Mouse (Mus musculus) lung, embryonic 14.5 days (tissue): Measurements from ENCODE around the gene Sirt7. TPM values are rescaled to one million over a fixed set of nuclear protein-coding genes. Genes with fewer than 3 reads are reported as not detected.

Source experiments
- ATAC-seq: fragments of 200-750 bp; cut with Nextera tagmentation; 2 replicates; pipeline ENCODE4 v1.8.0; 2017; ENCODE audit warnings: mild to moderate bottlenecking, moderate TSS enrichment, moderate library complexity; ENCODE audit not compliant: insufficient read depth
- DNase-seq: peaks from one replicate; pipeline ENCODE4 v3.0.0-alpha.2; 2015
- H3K27ac ChIP-seq: fragments of 300-500 bp; sonication (generic); 2 replicates; pipeline ENCODE4 v1.5.1; 2014; ENCODE audit warnings: low read depth, mild to moderate bottlenecking, moderate library complexity
- H3K27me3 ChIP-seq: fragments of 300-500 bp; sonication (generic); 2 replicates; pipeline ENCODE4 v1.6.1; 2014; ENCODE audit warnings: low read length, control low read depth; ENCODE audit not compliant: insufficient read depth
- H3K36me3 ChIP-seq: fragments of 300-500 bp; sonication (generic); 2 replicates; pipeline ENCODE4 v1.6.1; 2014; ENCODE audit warnings: control low read depth; ENCODE audit not compliant: insufficient read depth
- H3K4me1 ChIP-seq: fragments of 300-500 bp; sonication (generic); 2 replicates; pipeline ENCODE4 v1.6.1; 2014; ENCODE audit warnings: antibody characterized with exemption, control low read depth; ENCODE audit not compliant: insufficient read depth
- H3K4me2 ChIP-seq: fragments of 300-500 bp; sonication (generic); 2 replicates; pipeline ENCODE4 v1.6.1; 2014; ENCODE audit warnings: mild to moderate bottlenecking
- H3K4me3 ChIP-seq: fragments of 300-500 bp; sonication (generic); 2 replicates; pipeline ENCODE4 v1.5.1; 2014; ENCODE audit warnings: low read depth, low read length
- H3K9ac ChIP-seq: fragments of 300-500 bp; sonication (generic); 2 replicates; pipeline ENCODE4 v1.6.1; 2014
- H3K9me3 ChIP-seq: fragments of 300-500 bp; sonication (generic); 2 replicates; pipeline ENCODE4 v1.6.1; 2016; ENCODE audit warnings: low read depth, low read length, control low read depth
- CTCF ChIP-seq: IDR thresholded peaks from 2 replicates; pipeline ENCODE4 v1.5.1; 2016; ENCODE audit warnings: antibody characterized with exemption, low read depth
- WGBS: fragments of 180-500 bp; shearing (Covaris S2); extraction: QIAGEN DNeasy Blood & Tissue Kit; methylation state at CpG from one replicate; pipeline ENCODE4 v1.1.7; 2014; 5-methylcytosine and 5-hydroxymethylcytosine counted together
- polyA plus RNA-seq: library from polyadenylated mRNA; unstranded; fragments of >200 nt; fragmentation: Nextera tagmentation; extraction: Ambion mirVana; gene quantifications from 2 replicates; pipeline ENCODE4 v1.2.1, GENCODE M21; 2014

Sirt7 gene
- polyA plus RNA-seq, result 26.1 and 33.1 TPM in 2 replicates

DNA sequence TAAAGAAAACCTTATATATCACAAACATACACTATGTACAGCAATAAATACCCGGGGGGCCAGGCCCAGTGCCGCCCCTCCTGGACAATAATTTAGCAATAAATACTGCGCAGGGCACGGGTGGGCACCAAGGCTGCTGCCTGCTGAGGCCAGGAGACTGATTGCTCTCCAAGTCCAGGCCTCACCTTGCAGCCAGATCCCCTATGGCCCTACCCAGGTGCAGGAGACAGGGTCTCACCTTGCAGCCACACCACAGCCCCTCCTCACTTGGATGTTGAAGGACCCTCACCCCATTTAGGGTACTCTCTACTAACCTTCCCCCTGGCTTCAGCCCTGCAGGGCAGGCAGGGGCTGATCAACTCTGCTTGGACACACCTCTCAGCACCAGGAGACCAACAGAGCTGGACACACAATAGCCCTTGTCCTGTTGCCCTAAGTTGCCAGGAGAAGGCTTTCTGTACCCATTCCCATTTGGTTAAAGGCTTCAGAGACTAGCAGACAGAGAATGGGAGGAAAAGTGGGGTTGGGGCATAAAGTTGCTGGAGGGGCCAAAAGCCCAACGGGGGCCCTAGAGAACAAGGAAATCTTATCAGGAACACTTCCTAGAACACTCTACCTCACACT, at the start of gene Sirt7:
TSS of gene Sirt7 (minus strand) at position 89 of the 624 bp plus-strand sequence.
- 22% methylated on average over 5 of the region's 5 CpGs for WGBS
- Histone ChIP-seq H3K9me3 (no peaks in the 10 kb centered on the region), H3K4me3 (peak within 1 kb of the TSS; percentile 96), H3K4me2 (peak within 1 kb of the TSS; percentile 99), H3K36me3 (peaks cover 64% of the 10 kb centered on the region), H3K9ac (peak within 1 kb of the TSS; percentile 63), H3K4me1 (peaks cover 9% of the 10 kb centered on the region), H3K27ac (peak within 1 kb of the TSS; percentile 77), H3K27me3 (no peaks in the 10 kb centered on the region)
- ATAC-seq (peak; percentile 22; the same call in 1 of the 2 replicates), DNase-seq (no peak)
- TF ChIP-seq CTCF, result 0 out of 2 replicates have a peak, but pooled peaks have one; percentile 6

DNA sequence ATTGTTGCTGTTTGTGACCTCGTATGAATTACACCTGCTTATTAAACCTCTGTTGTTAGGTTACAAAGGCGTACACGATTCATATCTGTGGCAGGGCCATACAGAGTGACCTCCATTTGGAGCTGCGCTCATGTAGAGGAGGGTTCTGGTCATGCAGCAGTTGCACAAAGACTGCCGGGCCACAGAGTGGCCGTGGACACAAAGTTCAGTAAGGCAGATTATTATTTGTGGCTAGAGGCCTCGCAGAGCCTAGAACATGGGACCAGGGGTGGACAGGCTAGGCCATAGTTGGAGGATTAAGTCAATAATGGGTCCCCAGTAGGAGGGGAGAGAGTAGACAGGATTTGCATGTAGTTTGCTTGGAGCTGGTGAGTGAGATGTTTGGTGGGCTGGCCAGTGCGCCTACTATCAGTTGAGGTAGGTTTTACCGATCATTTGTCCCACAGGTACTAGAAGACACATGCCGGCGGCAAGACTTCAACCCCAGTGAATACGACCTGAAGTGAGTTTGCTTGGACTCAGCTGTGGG, 48.6 kb upstream of the Sirt7 start:
- Histone ChIP-seq H3K9me3 (no peaks in the 10 kb centered on the region), H3K36me3 (peaks cover 18% of the 10 kb centered on the region), H3K4me3 (peak overlapping the region; percentile 70), H3K4me1 (peaks cover 7% of the 10 kb centered on the region), H3K27me3 (no peaks in the 10 kb centered on the region), H3K4me2 (peak overlapping the region; percentile 98), H3K27ac (peak overlapping the region; percentile 88), H3K9ac (peak overlapping the region; percentile 72)
- ATAC-seq (peak; percentile 19), DNase-seq (no peak)
- no peak for TF ChIP-seq CTCF
- 37% methylated on average over 12 of the region's 12 CpGs for WGBS

DNA sequence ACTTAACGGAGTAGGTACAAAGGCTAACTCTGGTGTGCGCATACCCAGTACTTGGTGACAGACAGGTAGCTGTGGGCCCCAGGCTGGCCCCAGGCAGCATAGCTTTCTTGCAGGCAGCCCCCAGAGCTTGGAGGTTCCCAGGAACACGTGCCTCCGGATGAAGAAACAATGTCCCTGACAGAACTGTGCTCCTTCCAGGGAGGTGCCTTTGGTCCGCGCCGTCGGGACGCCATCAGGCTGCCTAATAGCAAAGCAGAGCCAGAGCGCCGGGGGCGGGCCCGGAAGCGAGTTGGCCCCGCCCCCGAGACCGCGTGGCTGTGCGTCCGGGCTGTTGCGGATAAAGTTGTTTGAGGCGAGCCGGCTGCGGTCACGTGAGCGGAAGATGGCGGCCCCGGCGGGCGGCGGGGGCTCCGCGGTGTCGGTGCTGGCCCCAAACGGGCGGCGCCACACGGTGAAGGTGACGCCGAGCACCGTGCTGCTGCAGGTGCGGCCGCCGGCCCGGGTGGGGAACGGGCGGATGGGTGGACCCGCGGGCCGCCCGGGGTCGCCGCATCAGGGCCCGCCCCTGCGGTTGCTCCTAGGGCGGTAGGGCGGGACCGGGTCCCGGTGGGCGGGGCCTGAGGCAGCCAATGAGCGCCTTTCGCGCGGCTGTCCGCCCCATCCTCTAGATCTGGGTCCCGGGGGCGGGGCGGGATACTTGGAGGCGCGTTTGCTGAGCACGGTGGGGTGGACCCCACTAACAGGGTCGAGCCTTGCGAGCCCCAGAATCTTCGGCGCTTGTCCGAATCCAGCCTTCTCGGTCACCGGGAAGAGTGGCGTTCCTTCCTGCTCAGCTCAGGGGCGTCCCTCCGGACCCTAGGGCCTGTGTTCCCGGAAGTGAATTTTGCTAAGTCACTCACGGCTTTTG, 47.9 kb upstream of the Sirt7 start, which contains the start of gene Aspscr1:
TSS of gene Aspscr1 (plus strand) at position 287 of the 907 bp plus-strand sequence.
- peak; percentile 96 for ATAC-seq
- H3K27ac ChIP-seq, result peak within 1 kb of the TSS; percentile 88
- WGBS, result under 1% methylated on average over 82 of the region's 83 CpGs

DNA sequence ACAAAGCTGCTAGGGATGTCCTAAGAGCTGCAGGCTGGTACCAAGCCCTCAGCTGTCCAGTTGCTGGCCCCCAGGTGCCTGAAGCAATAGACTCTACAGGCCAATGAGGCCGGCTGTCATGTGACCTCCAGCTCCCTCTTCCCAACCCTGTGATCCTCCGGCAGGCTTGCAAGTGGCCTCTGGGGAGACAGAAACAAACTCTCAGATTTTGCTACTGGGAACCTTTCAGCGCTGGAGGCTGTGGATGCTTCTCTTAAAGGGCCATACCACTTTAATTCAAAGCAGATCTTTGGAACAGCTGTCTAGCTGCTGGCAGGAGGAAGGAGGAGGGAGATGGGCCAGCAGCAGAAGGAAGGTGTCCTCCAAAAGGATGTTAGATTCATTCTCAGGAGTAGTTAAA, 41.6 kb upstream of the Sirt7 start:
- ATAC-seq, result no peak
- no peak for DNase-seq
- no peak for TF ChIP-seq CTCF
- Histone ChIP-seq H3K4me1 (no peaks in the 10 kb centered on the region), H3K9me3 (no peaks in the 10 kb centered on the region), H3K36me3 (no peaks in the 10 kb centered on the region), H3K4me3 (no peak overlapping the region), H3K4me2 (no peak overlapping the region), H3K27ac (no peak overlapping the region), H3K27me3 (peaks cover 13% of the 10 kb centered on the region), H3K9ac (no peak overlapping the region)
- WGBS, result 4% methylated on average over 3 of the region's 3 CpGs

More for the DNA sequence above, 47.9 kb upstream of the Sirt7 start, which contains the start of gene Aspscr1:
- peak within 1 kb of the TSS; percentile 72 for H3K9ac ChIP-seq
- peaks cover 7% of the 10 kb centered on the region for H3K4me1 ChIP-seq
- peaks cover 11% of the 10 kb centered on the region; the same call in 1 of the 2 replicates for H3K36me3 ChIP-seq
- 0 out of 2 replicates have a peak, but pooled peaks have one; percentile 3 for TF ChIP-seq CTCF
- H3K27me3 ChIP-seq, result no peaks in the 10 kb centered on the region
- H3K4me2 ChIP-seq, result peak within 1 kb of the TSS; percentile 98
- no peaks in the 10 kb centered on the region for H3K9me3 ChIP-seq
- DNase-seq, result peak; percentile 98
- peak within 1 kb of the TSS; percentile 70 for H3K4me3 ChIP-seq

DNA sequence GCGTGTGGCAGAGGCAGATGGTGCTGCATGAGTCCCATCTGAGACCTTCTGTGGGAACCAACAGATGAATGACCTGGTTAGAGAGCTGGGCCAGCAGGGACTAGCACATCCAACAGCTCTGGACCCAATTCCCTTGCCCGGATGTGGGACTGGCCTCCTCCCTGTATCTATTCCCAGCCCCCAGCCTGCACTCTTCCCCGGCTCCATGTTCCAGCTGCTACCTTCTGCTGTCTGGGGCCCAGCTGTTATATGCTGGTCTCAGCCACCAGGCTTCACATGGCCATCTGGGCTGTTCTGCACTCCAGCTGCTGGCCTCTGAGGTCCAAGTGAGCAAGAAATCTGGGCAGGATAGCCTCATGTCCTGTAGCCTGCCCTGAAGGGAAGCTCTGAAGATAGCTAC, 40.4 kb upstream of the Sirt7 start:
- WGBS, result 61% methylated on average over 3 of the region's 3 CpGs
- Histone ChIP-seq H3K4me1 (0 out of 2 replicates have a peak, but pooled peaks cover 2% of the 10 kb centered on the region), H3K9ac (no peak overlapping the region), H3K9me3 (no peaks in the 10 kb centered on the region), H3K4me3 (no peak overlapping the region), H3K27ac (no peak overlapping the region), H3K27me3 (peaks cover 25% of the 10 kb centered on the region), H3K36me3 (no peaks in the 10 kb centered on the region), H3K4me2 (no peak overlapping the region)
- no peak for TF ChIP-seq CTCF
- DNase-seq, result peak; percentile 73
- ATAC-seq, result peak; percentile 75

DNA sequence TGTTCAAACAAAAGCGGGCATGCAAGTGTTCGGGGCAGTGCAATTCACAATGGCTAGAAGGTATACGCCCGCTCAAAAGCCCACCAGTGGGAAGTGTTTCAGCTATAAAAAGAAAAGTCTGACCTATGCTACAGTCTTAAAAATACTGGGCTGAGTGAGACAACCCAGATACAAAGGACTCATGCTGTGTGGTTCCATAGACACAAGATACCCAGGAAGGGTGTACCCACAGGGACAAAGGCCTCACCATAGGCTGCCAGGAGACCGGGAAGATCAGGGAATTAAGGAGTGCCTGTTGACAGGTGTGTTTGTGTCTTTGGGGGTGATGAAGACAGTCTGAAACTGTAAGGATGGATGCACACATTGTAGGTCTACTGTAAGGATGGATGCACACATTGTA, 38.7 kb upstream of the Sirt7 start:
- peaks cover 42% of the 10 kb centered on the region for H3K27me3 ChIP-seq

More for the DNA sequence above, 38.7 kb upstream of the Sirt7 start:
- Histone ChIP-seq H3K9ac (no peak overlapping the region), H3K4me1 (peaks cover 7% of the 10 kb centered on the region; the same call in 1 of the 2 replicates), H3K36me3 (no peaks in the 10 kb centered on the region), H3K4me3 (no peak overlapping the region), H3K4me2 (no peak overlapping the region), H3K27ac (no peak overlapping the region), H3K9me3 (no peaks in the 10 kb centered on the region)
- no peak for TF ChIP-seq CTCF
- 84% methylated on average over 5 of the region's 5 CpGs for WGBS
- DNase-seq (no peak), ATAC-seq (no peak)
